Mouse (Mus musculus) left cerebral cortex, adult 8-10 months (tissue): ENCODE results near the gene Olfr1079. TPM values are rescaled to one million over a fixed set of nuclear protein-coding genes. Genes with fewer than 3 reads are reported as not detected.
"Not testable (repeated sequence)": the region's sequence is repeated elsewhere in the genome, so short reads cannot be mapped to it uniquely, and the experiment has no call there.

Experiments
- DNase-seq, 2 experiments: peaks; one replicate each; pipeline ENCODE4 v3.0.0; 2022; ENCODE audit warnings: low spot score in 2 of 2
- total RNA-seq, 4 experiments: library from RNA; stranded (reverse); gene quantifications; 2 replicates each; pipeline ENCODE4 v1.2.4; 2022

Gene Olfr1079
- not detected for total RNA-seq

DNA sequence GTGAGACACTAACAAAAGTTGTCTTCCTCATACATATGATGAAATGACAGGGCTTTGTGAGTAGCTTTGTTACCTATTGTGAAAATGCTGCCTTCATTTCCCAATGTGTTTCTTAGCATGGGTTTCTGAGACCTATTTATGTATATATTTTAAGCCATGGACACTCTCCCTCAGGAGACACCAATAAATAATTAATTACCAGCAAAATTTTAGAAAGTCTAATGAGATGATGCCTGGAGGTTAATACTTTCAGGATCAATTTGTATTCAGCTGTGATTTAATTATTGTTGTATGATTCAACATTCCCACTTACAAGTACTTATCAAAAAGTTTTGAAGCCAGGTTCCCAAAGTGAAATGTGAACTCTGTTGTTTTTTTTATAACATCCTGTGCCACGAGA lies at the start of gene Olfr1079:
TSS of gene Olfr1079 (minus strand) at position 101 of the 400 bp plus-strand sequence.
- no peak for DNase-seq

DNA sequence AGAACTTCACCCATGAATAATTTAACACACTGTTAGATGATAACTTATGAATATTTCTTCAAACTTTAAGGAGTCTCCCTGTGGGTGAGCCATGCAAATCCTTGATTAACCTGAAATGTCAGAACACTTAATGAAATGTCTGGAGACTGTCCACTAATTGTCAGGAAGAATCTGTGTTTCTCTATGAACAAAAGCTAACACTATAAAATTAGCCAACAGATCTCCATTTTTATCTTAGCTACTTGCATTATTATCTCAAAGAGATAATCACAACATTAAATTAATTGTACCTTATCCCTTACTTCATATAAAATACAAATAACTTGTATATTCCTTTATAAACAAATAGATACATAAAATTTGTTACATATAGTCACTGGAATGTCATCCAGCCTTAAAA lies 15.9 kb upstream of the Olfr1079 start, which contains the start of gene Olfr1080:
TSS of gene Olfr1080 (minus strand) at position 101 of the 400 bp plus-strand sequence.
- DNase-seq, result not testable (repeated sequence)

DNA sequence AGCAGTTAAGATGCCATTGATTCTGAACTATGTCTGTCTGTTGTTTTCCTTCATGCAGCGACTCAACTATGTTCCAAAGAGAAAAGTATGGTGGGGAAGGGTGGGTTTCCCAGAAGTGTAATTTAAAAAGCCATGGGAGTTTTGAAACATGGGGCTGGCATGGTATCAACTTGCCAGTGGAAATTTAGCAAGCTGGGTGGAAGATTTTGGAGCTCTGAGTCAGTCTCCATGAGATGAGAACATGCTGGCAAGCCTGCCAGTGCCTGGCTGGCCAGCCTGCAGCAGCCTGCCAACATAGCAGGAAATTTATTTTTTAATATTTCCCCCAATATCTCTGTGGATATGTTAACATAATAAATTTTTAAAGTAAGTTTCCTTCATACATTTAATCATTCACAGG lies 11.3 kb downstream of the Olfr1079 start:
- no peak for DNase-seq

DNA sequence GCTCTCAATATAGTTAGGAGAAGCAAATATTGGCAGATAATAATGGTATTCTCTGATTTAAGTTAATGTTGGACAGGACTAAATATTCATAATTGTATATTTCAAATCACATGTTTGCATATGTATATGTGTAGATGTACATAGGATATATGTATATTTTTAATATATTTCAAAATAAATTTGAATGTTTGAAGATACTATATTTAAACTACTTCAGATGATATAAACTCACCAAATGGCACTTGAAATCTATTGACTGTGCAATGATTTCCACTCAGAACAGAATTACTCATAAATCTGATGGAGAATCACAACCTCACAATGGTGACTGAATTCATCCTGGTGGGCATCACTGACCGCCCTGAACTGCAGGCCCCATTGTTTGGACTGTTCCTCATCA lies 34.1 kb downstream of the Olfr1079 start, which contains the start of gene Olfr1076:
TSS of gene Olfr1076 (plus strand) at position 301 of the 400 bp plus-strand sequence.
- DNase-seq, result no peak

DNA sequence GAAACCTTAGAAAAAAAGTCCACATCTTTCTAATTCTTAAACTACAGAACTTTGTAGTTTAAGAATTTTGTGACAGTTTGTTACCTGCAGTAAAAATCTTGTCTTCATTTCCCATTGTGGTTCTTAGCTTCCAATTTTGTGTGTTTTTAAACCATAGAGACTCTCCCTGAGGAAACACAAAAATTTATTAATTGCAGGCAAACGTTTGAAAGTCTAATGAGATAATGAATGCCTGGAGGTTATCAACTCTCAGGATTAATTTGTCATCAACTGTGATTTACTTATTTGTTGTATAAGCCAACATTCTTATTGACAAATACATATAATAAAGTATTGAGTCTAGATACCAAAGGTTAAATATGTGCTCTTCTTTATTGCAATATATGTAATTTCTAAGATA lies 55.0 kb downstream of the Olfr1079 start, which contains the start of gene Olfr228:
TSS of gene Olfr228 (minus strand) at position 101 of the 400 bp plus-strand sequence.
- DNase-seq, result no peak

Other genes starting within 250 kb of the Olfr1079 start
- gene Olfr1053, start 227.2 kb downstream of the Olfr1079 start, total RNA-seq, result not detected
- gene Olfr1054, start 207.0 kb downstream of the Olfr1079 start, total RNA-seq, result not detected
- gene Olfr1055, start 192.2 kb downstream of the Olfr1079 start, total RNA-seq, result not detected
- gene Olfr1056, start 180.0 kb downstream of the Olfr1079 start, total RNA-seq, result not detected
- not detected for gene Olfr1057, start 164.1 kb downstream of the Olfr1079 start, total RNA-seq
- gene Olfr1058, start 153.9 kb downstream of the Olfr1079 start, total RNA-seq, result not detected
- not detected for gene Olfr1061, start 128.4 kb downstream of the Olfr1079 start, total RNA-seq
- gene Olfr1062, start 115.7 kb downstream of the Olfr1079 start, total RNA-seq, result not detected
- gene Olfr1065, start 91.9 kb downstream of the Olfr1079 start, total RNA-seq, result not detected
- gene Olfr1066, start 86.2 kb downstream of the Olfr1079 start, total RNA-seq, result not detected
- gene Olfr228, start 55.1 kb downstream of the Olfr1079 start, total RNA-seq, result not detected
- not detected for gene Olfr1076, start 34.0 kb downstream of the Olfr1079 start, total RNA-seq
- gene Olfr1080, start 15.8 kb upstream of the Olfr1079 start, total RNA-seq, result not detected
- not detected for gene Olfr1082, start 56.5 kb upstream of the Olfr1079 start, total RNA-seq
- not detected for gene Olfr1084, start 97.2 kb upstream of the Olfr1079 start, total RNA-seq
- gene Olfr1085, start 119.5 kb upstream of the Olfr1079 start, total RNA-seq, result not detected
- not detected for gene Olfr1086, start 137.6 kb upstream of the Olfr1079 start, total RNA-seq
- not detected for gene Olfr1087, start 155.9 kb upstream of the Olfr1079 start, total RNA-seq
- not detected for gene Olfr1089, start 191.2 kb upstream of the Olfr1079 start, total RNA-seq
- not detected for gene Olfr1090, start 216.5 kb upstream of the Olfr1079 start, total RNA-seq
- not detected for gene Olfr1093, start 240.0 kb upstream of the Olfr1079 start, total RNA-seq